Mouse (Mus musculus) MEL (cell line): Measurements from ENCODE around the gene Ccdc85c.

Experiments used
- CHD1 ChIP-seq: IDR thresholded peaks from 2 replicates; pipeline ENCODE4 v1.6.1; 2012; ENCODE audit warnings: low read depth, mild to moderate bottlenecking, inconsistent platforms, low read length, improper control_type of control experiment
- CTCF ChIP-seq, 3 experiments: IDR thresholded peaks in 2 of 3; conservative IDR thresholded peaks in 1 of 3; 2 replicates each; pipeline ENCODE4 v1.5.1; 2011 to 2012; ENCODE audit warnings: low read length in 3 of 3, low read depth in 2 of 3, mild to moderate bottlenecking in 2 of 3, improper control_type of control experiment in 1 of 3, inconsistent platforms in 1 of 3, mixed read lengths in 1 of 3, moderate library complexity in 1 of 3; ENCODE audit not compliant: control insufficient read depth in 1 of 3, insufficient read depth in 1 of 3, poor library complexity in 1 of 3, severe bottlenecking in 1 of 3
- RAD21 ChIP-seq: IDR thresholded peaks from 2 replicates; pipeline ENCODE4 v1.6.1; 2011; ENCODE audit warnings: mild to moderate bottlenecking, low read depth, low read length, improper control_type of control experiment

DNA sequence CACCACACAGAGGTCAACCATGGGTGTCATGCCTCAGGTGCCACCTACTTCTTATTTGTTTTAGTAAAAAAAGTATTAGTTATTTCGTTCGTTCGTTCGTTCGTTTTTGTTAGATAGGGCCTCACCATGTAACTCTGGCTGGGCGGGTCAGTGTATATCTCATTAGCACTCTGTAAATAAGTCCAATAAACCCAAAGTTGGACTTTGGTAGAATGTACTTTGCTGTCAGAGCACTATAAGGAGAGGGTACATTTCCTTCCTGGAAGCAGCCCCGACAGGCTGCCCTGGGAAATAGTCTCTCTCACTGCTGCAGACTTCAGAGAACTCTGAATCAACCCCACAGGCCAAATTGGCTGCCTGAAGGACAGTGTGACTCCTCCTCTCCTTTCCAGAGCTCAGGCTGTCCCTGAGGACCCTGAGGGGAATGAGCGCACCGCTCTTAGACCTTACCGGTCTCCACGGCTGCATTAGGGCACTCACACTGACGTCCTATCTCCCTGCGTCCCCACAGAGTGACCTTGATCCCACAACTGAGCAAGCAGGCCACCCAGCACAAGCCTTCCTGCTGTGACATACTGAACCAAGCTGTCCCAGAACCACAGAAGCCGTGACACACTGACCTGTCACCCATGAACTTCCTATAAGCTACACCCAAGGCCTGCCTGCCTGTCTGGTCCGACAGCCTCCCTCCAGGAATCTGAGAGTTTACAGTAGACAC is 23.2 kb downstream of the Ccdc85c start:
- TF ChIP-seq CTCF (IDR thresholded peaks at IDR 0.05 in 2 of 3, conservative IDR thresholded peaks at IDR 0.05 in 1 of 3; ENCODE audit: control insufficient read depth in 1 of 3, insufficient read depth in 1 of 3, low read depth in 2 of 3, low read length in 3 of 3, poor library complexity in 1 of 3, severe bottlenecking in 1 of 3) (no peak), CHD1 (no peak), RAD21 (no peak)
